Mouse (Mus musculus): ENCODE results near the gene Il10ra. TPM values are rescaled to one million over a fixed set of nuclear protein-coding genes. Genes with fewer than 3 reads are reported as not detected.

Il10ra gene
- polyA plus RNA-seq, 1 experiment from 2014 or later, result 1.1 TPM

DNA sequence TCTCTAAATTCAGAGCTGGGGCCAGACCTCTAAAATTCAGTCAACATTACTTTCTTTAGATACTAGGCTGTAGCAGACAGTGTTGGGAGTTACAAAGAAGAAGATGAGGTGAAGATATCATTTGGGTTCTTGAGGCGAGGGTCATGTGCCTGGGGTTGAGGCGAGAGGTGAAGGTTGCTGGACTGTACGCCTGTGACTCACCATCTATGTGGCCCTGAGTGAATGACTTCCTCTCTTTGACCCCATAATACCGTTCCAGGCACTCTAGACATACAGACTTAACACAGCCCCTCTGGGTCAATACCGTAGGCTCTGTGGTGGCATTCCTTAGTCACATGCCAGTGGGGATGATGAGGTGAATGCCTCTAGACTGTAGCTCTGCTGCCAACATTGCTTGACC is 13.5 kb upstream of the Il10ra start:
- no peaks in the 10 kb centered on the region for H3K27me3 ChIP-seq (ENCODE audit: control insufficient read depth, insufficient read depth, low read length)
- WGBS, result 79% methylated on average over 5 of the region's 5 CpGs
- no peak for DNase-seq (ENCODE audit: low spot score)
- no peaks in the 10 kb centered on the region for H3K9me3 ChIP-seq (ENCODE audit: control insufficient read depth, low read length)
- TF ChIP-seq EP300 (optimal IDR thresholded peaks at IDR 0.05), result no peak
- TF ChIP-seq CTCF (IDR thresholded peaks at IDR 0.05; ENCODE audit: low read depth), result no peak
- no peaks in the 10 kb centered on the region for H3K36me3 ChIP-seq (ENCODE audit: control insufficient read depth, insufficient read depth, low read length)
- H3K4me3 ChIP-seq (ENCODE audit: low read depth, low read length), result no peak overlapping the region
- ATAC-seq (ENCODE audit: low FRiP score, low TSS enrichment), result no peak
- no peak overlapping the region for H3K9ac ChIP-seq (ENCODE audit: low read length)
- no peaks in the 10 kb centered on the region for H3K4me1 ChIP-seq (replicated peaks; ENCODE audit: control insufficient read depth, insufficient read depth)
- H3K4me2 ChIP-seq (replicated peaks; ENCODE audit: low read depth), result no peak overlapping the region
- H3K27ac ChIP-seq (replicated peaks), result no peak overlapping the region

DNA sequence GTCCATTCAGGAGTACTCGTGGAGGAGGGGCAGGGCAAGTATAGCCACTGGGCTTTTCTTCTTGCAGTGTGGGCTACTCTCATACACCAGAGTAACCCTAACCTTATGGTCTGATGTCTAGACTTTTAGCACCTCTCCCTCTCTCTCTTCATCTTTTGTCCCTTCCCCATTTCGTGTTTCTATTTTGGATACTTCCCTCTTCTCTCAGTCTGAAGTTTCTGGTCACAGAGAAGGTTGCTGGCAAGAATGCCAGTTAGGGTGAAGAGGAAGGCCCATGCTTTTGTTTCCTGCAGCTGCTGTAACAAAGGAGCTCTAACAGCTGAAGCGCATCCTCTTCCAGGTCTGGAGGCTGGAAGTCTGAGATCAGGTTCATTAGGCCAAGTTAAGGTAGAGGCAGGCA is 11.9 kb upstream of the Il10ra start:
- H3K9ac ChIP-seq (ENCODE audit: low read length), result no peak overlapping the region
- H3K4me2 ChIP-seq (replicated peaks; ENCODE audit: low read depth), result no peak overlapping the region
- no peak overlapping the region for H3K27ac ChIP-seq (replicated peaks)
- no peaks in the 10 kb centered on the region for H3K9me3 ChIP-seq (ENCODE audit: control insufficient read depth, low read length)
- no peak for ATAC-seq (ENCODE audit: low FRiP score, low TSS enrichment)
- H3K27me3 ChIP-seq (ENCODE audit: control insufficient read depth, insufficient read depth, low read length), result no peaks in the 10 kb centered on the region
- TF ChIP-seq CTCF (IDR thresholded peaks at IDR 0.05; ENCODE audit: low read depth), result no peak
- no peak for TF ChIP-seq EP300 (optimal IDR thresholded peaks at IDR 0.05)
- no peak for DNase-seq (ENCODE audit: low spot score)
- H3K4me1 ChIP-seq (replicated peaks; ENCODE audit: control insufficient read depth, insufficient read depth), result no peaks in the 10 kb centered on the region
- no peak overlapping the region for H3K4me3 ChIP-seq (ENCODE audit: low read depth, low read length)
- 87% methylated on average over 3 of the region's 3 CpGs for WGBS
- H3K36me3 ChIP-seq (ENCODE audit: control insufficient read depth, insufficient read depth, low read length), result no peaks in the 10 kb centered on the region

- no peak overlapping the region for H3K4me2 ChIP-seq (replicated peaks; ENCODE audit: low read depth)
- 76% methylated on average over 3 of the region's 3 CpGs for WGBS
- ATAC-seq (ENCODE audit: low FRiP score, low TSS enrichment) (no peak), DNase-seq (ENCODE audit: low spot score) (no peak)
- no peak overlapping the region for H3K27ac ChIP-seq (replicated peaks)
- no peaks in the 10 kb centered on the region for H3K9me3 ChIP-seq (ENCODE audit: control insufficient read depth, low read length)
- TF ChIP-seq CTCF (IDR thresholded peaks at IDR 0.05; ENCODE audit: low read depth) (no peak), EP300 (optimal IDR thresholded peaks at IDR 0.05) (no peak)
- H3K9ac ChIP-seq (ENCODE audit: low read length), result no peak overlapping the region
- no peak overlapping the region for H3K4me3 ChIP-seq (ENCODE audit: low read depth, low read length)
- no peaks in the 10 kb centered on the region for H3K36me3 ChIP-seq (ENCODE audit: control insufficient read depth, insufficient read depth, low read length)
- no peaks in the 10 kb centered on the region for H3K27me3 ChIP-seq (ENCODE audit: control insufficient read depth, insufficient read depth, low read length)
- no peaks in the 10 kb centered on the region for H3K4me1 ChIP-seq (replicated peaks; ENCODE audit: control insufficient read depth, insufficient read depth)
Observed at GRCm38 (mm10) chr9:45280059-45280458, 11.1 kb upstream of the Il10ra start.

- no peak overlapping the region for H3K4me2 ChIP-seq (replicated peaks; ENCODE audit: low read depth)
- H3K9ac ChIP-seq (ENCODE audit: low read length), result no peak overlapping the region
- no peaks in the 10 kb centered on the region for H3K36me3 ChIP-seq (ENCODE audit: control insufficient read depth, insufficient read depth, low read length)
- DNase-seq (ENCODE audit: low spot score) (no peak), ATAC-seq (ENCODE audit: low FRiP score, low TSS enrichment) (no peak)
- H3K27me3 ChIP-seq (ENCODE audit: control insufficient read depth, insufficient read depth, low read length), result peaks cover 3% of the 10 kb centered on the region; the same call in 1 of the 2 replicates
- no peak overlapping the region for H3K4me3 ChIP-seq (ENCODE audit: low read depth, low read length)
- H3K9me3 ChIP-seq (ENCODE audit: control insufficient read depth, low read length), result no peaks in the 10 kb centered on the region
- H3K4me1 ChIP-seq (replicated peaks; ENCODE audit: control insufficient read depth, insufficient read depth), result no peaks in the 10 kb centered on the region
- whole genome bisulfite sequencing, result 94% methylated on average over 2 of the region's 2 CpGs
- no peak overlapping the region for H3K27ac ChIP-seq (replicated peaks)
- no peak for TF ChIP-seq CTCF (IDR thresholded peaks at IDR 0.05; ENCODE audit: low read depth)
- TF ChIP-seq EP300 (optimal IDR thresholded peaks at IDR 0.05), result no peak
Observed at GRCm38 (mm10) chr9:45274635-45275034, 5.7 kb upstream of the Il10ra start.

DNA sequence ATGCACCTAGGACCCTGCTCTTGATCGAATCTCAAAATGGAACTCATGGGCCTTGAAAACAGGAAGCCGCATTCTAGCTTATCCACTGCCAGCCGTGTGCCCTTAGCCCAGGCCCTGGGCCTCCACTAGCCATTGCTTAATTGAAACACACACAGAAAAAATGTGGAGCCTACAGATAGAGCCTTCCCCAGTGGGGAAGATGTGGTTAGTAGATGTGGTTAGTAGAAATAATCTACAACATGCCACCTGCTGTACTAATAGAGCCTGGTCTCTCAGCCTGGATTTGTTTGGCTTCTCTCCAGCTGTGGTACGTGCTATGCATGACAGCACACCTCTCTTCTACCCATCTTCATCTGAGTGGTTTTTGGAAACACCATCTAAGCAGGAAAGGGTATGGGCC is 5.3 kb upstream of the Il10ra start:
- H3K4me3 ChIP-seq (ENCODE audit: low read depth, low read length), result no peak overlapping the region
- no peak for DNase-seq (ENCODE audit: low spot score)
- TF ChIP-seq EP300 (optimal IDR thresholded peaks at IDR 0.05) (no peak), CTCF (IDR thresholded peaks at IDR 0.05; ENCODE audit: low read depth) (no peak)
- no peak overlapping the region for H3K4me2 ChIP-seq (replicated peaks; ENCODE audit: low read depth)
- no peak for ATAC-seq (ENCODE audit: low FRiP score, low TSS enrichment)
- H3K27ac ChIP-seq (replicated peaks), result no peak overlapping the region
- H3K9ac ChIP-seq (ENCODE audit: low read length), result no peak overlapping the region
- no peaks in the 10 kb centered on the region for H3K36me3 ChIP-seq (ENCODE audit: control insufficient read depth, insufficient read depth, low read length)
- no peaks in the 10 kb centered on the region for H3K4me1 ChIP-seq (replicated peaks; ENCODE audit: control insufficient read depth, insufficient read depth)
- no peaks in the 10 kb centered on the region for H3K9me3 ChIP-seq (ENCODE audit: control insufficient read depth, low read length)
- 74% methylated on average over 4 of the region's 4 CpGs for WGBS
- peaks cover 3% of the 10 kb centered on the region; the same call in 1 of the 2 replicates for H3K27me3 ChIP-seq (ENCODE audit: control insufficient read depth, insufficient read depth, low read length)

GRCm38 (mm10) chr9:45272213-45272612 is 3.3 kb upstream of the Il10ra start:
- Histone ChIP-seq H3K4me3 (ENCODE audit: low read depth, low read length) (no peak overlapping the region), H3K4me2 (replicated peaks; ENCODE audit: low read depth) (no peak overlapping the region), H3K9ac (ENCODE audit: low read length) (no peak overlapping the region), H3K4me1 (replicated peaks; ENCODE audit: control insufficient read depth, insufficient read depth) (no peaks in the 10 kb centered on the region), H3K27me3 (ENCODE audit: control insufficient read depth, insufficient read depth, low read length) (peaks cover 3% of the 10 kb centered on the region; the same call in 1 of the 2 replicates), H3K36me3 (ENCODE audit: control insufficient read depth, insufficient read depth, low read length) (no peaks in the 10 kb centered on the region), H3K9me3 (ENCODE audit: control insufficient read depth, low read length) (no peaks in the 10 kb centered on the region), H3K27ac (replicated peaks) (no peak overlapping the region)
- no peak for TF ChIP-seq CTCF (IDR thresholded peaks at IDR 0.05; ENCODE audit: low read depth)
- no peak for TF ChIP-seq EP300 (optimal IDR thresholded peaks at IDR 0.05)
- 44% methylated on average over 5 of the region's 5 CpGs for WGBS
- no peak for DNase-seq (ENCODE audit: low spot score)
- no peak for ATAC-seq (ENCODE audit: low FRiP score, low TSS enrichment)
